In the genomic region with DNA sequence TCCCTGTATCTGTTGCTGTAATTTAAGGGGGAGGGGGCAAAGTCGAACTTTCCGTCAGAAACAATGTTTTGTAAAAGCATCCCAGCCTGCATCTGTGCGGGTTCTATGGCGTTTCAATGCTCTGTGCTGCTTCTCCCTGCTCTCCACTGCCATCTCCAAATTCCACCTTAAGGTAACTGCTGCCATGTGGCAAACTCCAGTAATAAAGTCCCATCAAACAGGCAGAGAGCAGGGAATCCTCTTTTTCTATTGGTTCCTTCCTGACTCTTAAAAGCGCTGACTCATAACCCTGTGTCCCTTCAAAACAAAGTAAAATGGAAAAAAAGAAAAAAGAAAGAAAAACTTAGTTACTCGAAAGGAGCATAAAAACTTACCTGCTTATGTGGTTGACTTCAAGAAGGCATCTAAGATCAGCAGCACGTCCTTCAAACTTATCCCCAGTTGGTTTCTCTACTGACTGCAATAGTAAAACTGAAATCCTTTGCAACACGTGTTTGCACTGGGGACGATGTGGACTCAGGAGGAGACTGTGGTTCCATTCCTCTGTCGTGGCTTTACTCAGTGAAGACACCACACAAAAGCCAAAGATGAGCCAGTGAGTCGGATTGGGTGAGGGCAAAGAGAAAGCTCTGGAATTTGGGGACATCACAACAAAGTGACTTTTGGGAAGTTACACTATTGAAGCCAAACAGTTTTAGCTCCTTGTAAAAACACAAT, we compare ENCODE assay signal across 18 mouse cellular contexts.
DNase-seq lines count a peak whose midpoint lies in the region; ATAC-seq lines count a peak whose summit lies in the region.
"Had no signal": no experiment of that assay in that cellular context is flagged by ENCODE, and none has a peak within 500 bp of the region (broad histone marks: within the 10 kb centered on the region; RNA-seq: fewer than 3 reads in every experiment).

No protein-coding gene starts in this region.

- H3K9me3 ChIP-seq in megakaryocyte, embryonic 14.5 days = no peaks in the 10 kb centered on the region
- H3K9me3 ChIP-seq: embryonic facial prominence, embryonic 13.5 days; heart, embryonic 10.5 days had no signal

- H3K4me1 ChIP-seq in megakaryocyte, embryonic 14.5 days = peaks cover 13% of the 10 kb centered on the region
- H3K4me1 ChIP-seq: embryonic facial prominence, embryonic 13.5 days; heart, embryonic 10.5 days had no signal

- peak; percentile 6 for DNase-seq in embryo, embryonic 10 days (ENCODE audit: low spot score)
- DNase-seq in embryo, embryonic 10.5 days (ENCODE audit: low spot score) = no peak
- peak; percentile 6 for DNase-seq in ES-CJ7 (ENCODE audit: low read depth, low spot score)
- DNase-seq in thymus, postnatal 14 days = no peak
- DNase-seq in cerebellum, adult 18-20 months = no peak
- DNase-seq: cerebellum, postnatal 10 days; heart, postnatal 14 days; kidney, adult 8-10 months; kidney, postnatal 25 days; layer of hippocampus, adult 9-11 months; retina, postnatal 1 day; right cerebral cortex, postnatal 4 days; thymus, postnatal 36 days had no signal

- H3K4me3 ChIP-seq in megakaryocyte, embryonic 14.5 days (replicated peaks) = peak overlapping the region; percentile 38
- H3K4me3 ChIP-seq: embryonic facial prominence, embryonic 13.5 days; heart, embryonic 10.5 days had no signal

- no peaks in the 10 kb centered on the region for H3K36me3 ChIP-seq in megakaryocyte, embryonic 14.5 days (replicated peaks; ENCODE audit: low read length)
- H3K36me3 ChIP-seq: embryonic facial prominence, embryonic 13.5 days; heart, embryonic 10.5 days had no signal

- no peak for ATAC-seq in megakaryocyte, adult 5-6 weeks (ENCODE audit: poor library complexity, severe bottlenecking)
- 0 out of 2 replicates have a peak, but pooled peaks have one; percentile 42 for ATAC-seq in megakaryocyte progenitor cell, adult 5-6 weeks (replicated peaks; ENCODE audit: poor library complexity)

- H3K27me3 ChIP-seq in megakaryocyte, embryonic 14.5 days (replicated peaks) = no peaks in the 10 kb centered on the region
- H3K27me3 ChIP-seq: embryonic facial prominence, embryonic 13.5 days had no signal

Comparison
In these comparisons a context has a peak if more than half of its experiments do, and no peak if none do; other contexts are left out.
1. DNase-seq: peak in embryo, embryonic 10 days (single experiment) and ES-CJ7 (single experiment); none in embryo, embryonic 10.5 days (single experiment), thymus, postnatal 14 days (single experiment) and cerebellum, adult 18-20 months (0 of 2).